Mouse (Mus musculus): ENCODE data around the gene Osbpl10. TPM values are rescaled to one million over a fixed set of nuclear protein-coding genes. Genes with fewer than 3 reads are reported as not detected.

The Osbpl10 gene
- polyA plus RNA-seq, 1 experiment = 8.3 TPM

DNA sequence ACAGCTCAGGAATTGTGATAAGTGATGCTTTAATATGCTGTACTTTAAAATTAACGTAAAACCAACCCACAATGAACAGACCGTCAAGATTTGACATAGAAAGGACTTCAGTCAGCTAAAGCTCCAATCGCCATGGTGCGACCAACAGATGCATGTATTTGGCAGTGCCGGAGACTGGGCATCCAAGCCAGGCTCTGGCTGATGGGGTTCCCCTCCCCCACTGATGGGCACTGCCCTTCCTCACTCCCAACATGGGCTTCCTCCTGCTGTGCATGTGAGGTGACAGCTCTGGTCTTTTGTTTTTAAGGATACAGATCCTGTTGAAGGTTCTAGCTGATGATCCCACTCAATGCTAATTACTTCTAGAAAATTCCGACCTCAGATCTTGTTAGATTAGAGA lies 193.7 kb downstream of the Osbpl10 start:
- TF ChIP-seq CTCF (IDR thresholded peaks at IDR 0.05; ENCODE audit: low read depth, low read length) (no peak), POLR2A (IDR thresholded peaks at IDR 0.05; ENCODE audit: insufficient read depth, low read length) (no peak), EP300 (IDR thresholded peaks at IDR 0.05; ENCODE audit: insufficient read depth, low read depth, low read length) (no peak)
- Histone ChIP-seq H3K36me3 (ENCODE audit: control insufficient read depth, insufficient read depth, low read length, poor library complexity, severe bottlenecking) (no peaks in the 10 kb centered on the region), H3K9me3 (replicated peaks; ENCODE audit: control insufficient read depth, insufficient read depth, low read length, poor library complexity, severe bottlenecking) (no peaks in the 10 kb centered on the region), H3K9ac (ENCODE audit: low read depth, poor library complexity, severe bottlenecking) (no peak overlapping the region), H3K4me1 (ENCODE audit: control insufficient read depth, insufficient read depth, low read length) (no peaks in the 10 kb centered on the region), H3K27me3 (ENCODE audit: control insufficient read depth, insufficient read depth, low read length, poor library complexity, severe bottlenecking) (no peaks in the 10 kb centered on the region), H3K27ac (ENCODE audit: insufficient read depth, low read length) (no peak overlapping the region), H3K4me3 (ENCODE audit: low read depth, low read length) (no peak overlapping the region)

GRCm38 (mm10) chr9:115179154-115179553 lies 200.8 kb downstream of the Osbpl10 start:
- H3K27me3 ChIP-seq (ENCODE audit: control insufficient read depth, insufficient read depth, low read length, poor library complexity, severe bottlenecking) = no peaks in the 10 kb centered on the region; the same call in 1 of the 2 replicates
- no peak overlapping the region for H3K27ac ChIP-seq (ENCODE audit: insufficient read depth, low read length)
- no peak overlapping the region for H3K4me3 ChIP-seq (ENCODE audit: low read depth, low read length)
- no peaks in the 10 kb centered on the region for H3K4me1 ChIP-seq (ENCODE audit: control insufficient read depth, insufficient read depth, low read length)
- H3K9me3 ChIP-seq (replicated peaks; ENCODE audit: control insufficient read depth, insufficient read depth, low read length, poor library complexity, severe bottlenecking) = no peaks in the 10 kb centered on the region
- H3K9ac ChIP-seq (ENCODE audit: low read depth, poor library complexity, severe bottlenecking) = no peak overlapping the region
- no peaks in the 10 kb centered on the region for H3K36me3 ChIP-seq (ENCODE audit: control insufficient read depth, insufficient read depth, low read length, poor library complexity, severe bottlenecking)
- no peak for TF ChIP-seq EP300 (IDR thresholded peaks at IDR 0.05; ENCODE audit: insufficient read depth, low read depth, low read length)
- no peak for TF ChIP-seq CTCF (IDR thresholded peaks at IDR 0.05; ENCODE audit: low read depth, low read length)
- TF ChIP-seq POLR2A (IDR thresholded peaks at IDR 0.05; ENCODE audit: insufficient read depth, low read length) = no peak

GRCm38 (mm10) chr9:115179935-115180334 lies 201.6 kb downstream of the Osbpl10 start:
- no peak for TF ChIP-seq POLR2A (IDR thresholded peaks at IDR 0.05; ENCODE audit: insufficient read depth, low read length)
- no peak for TF ChIP-seq CTCF (IDR thresholded peaks at IDR 0.05; ENCODE audit: low read depth, low read length)
- no peak for TF ChIP-seq EP300 (IDR thresholded peaks at IDR 0.05; ENCODE audit: insufficient read depth, low read depth, low read length)

DNA sequence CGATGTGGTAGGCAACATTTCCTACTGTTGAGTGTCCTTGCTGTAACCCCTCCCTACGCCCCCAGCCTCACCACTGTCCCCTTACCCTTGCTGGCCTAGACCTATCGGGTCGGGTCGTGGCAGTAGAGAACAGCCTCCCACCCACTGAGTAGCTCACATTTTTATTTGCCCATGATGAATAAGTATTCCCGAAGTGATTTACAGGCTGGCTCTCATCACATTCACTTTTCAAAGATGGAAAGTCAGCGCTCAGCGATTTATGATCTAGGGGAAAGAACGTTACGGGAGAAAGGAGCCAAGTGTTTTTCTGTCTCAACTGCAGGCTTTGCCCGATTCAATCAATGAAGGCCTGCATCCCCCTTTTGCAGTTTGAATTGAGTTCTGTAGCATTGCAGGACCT lies 208.0 kb downstream of the Osbpl10 start:
- H3K27me3 ChIP-seq (ENCODE audit: control insufficient read depth, insufficient read depth, low read length, poor library complexity, severe bottlenecking) = no peaks in the 10 kb centered on the region
- no peaks in the 10 kb centered on the region for H3K4me1 ChIP-seq (ENCODE audit: control insufficient read depth, insufficient read depth, low read length)
- H3K4me3 ChIP-seq (ENCODE audit: low read depth, low read length) = no peak overlapping the region
- no peak overlapping the region for H3K27ac ChIP-seq (ENCODE audit: insufficient read depth, low read length)
- H3K9me3 ChIP-seq (replicated peaks; ENCODE audit: control insufficient read depth, insufficient read depth, low read length, poor library complexity, severe bottlenecking) = no peaks in the 10 kb centered on the region
- no peaks in the 10 kb centered on the region for H3K36me3 ChIP-seq (ENCODE audit: control insufficient read depth, insufficient read depth, low read length, poor library complexity, severe bottlenecking)
- TF ChIP-seq POLR2A (IDR thresholded peaks at IDR 0.05; ENCODE audit: insufficient read depth, low read length) (no peak), CTCF (IDR thresholded peaks at IDR 0.05; ENCODE audit: low read depth, low read length) (no peak), EP300 (IDR thresholded peaks at IDR 0.05; ENCODE audit: insufficient read depth, low read depth, low read length) (no peak)
- no peak overlapping the region for H3K9ac ChIP-seq (ENCODE audit: low read depth, poor library complexity, severe bottlenecking)

More at GRCm38 (mm10) chr9:115179935-115180334, 201.6 kb downstream of the Osbpl10 start:
- no peaks in the 10 kb centered on the region; the same call in 1 of the 2 replicates for H3K27me3 ChIP-seq (ENCODE audit: control insufficient read depth, insufficient read depth, low read length, poor library complexity, severe bottlenecking)
- no peaks in the 10 kb centered on the region for H3K9me3 ChIP-seq (replicated peaks; ENCODE audit: control insufficient read depth, insufficient read depth, low read length, poor library complexity, severe bottlenecking)
- 0 out of 2 replicates have a peak overlapping the region, but pooled peaks have one; percentile 14 for H3K4me3 ChIP-seq (ENCODE audit: low read depth, low read length)
- H3K4me1 ChIP-seq (ENCODE audit: control insufficient read depth, insufficient read depth, low read length) = no peaks in the 10 kb centered on the region
- no peak overlapping the region for H3K9ac ChIP-seq (ENCODE audit: low read depth, poor library complexity, severe bottlenecking)
- no peak overlapping the region for H3K27ac ChIP-seq (ENCODE audit: insufficient read depth, low read length)
- H3K36me3 ChIP-seq (ENCODE audit: control insufficient read depth, insufficient read depth, low read length, poor library complexity, severe bottlenecking) = no peaks in the 10 kb centered on the region

DNA sequence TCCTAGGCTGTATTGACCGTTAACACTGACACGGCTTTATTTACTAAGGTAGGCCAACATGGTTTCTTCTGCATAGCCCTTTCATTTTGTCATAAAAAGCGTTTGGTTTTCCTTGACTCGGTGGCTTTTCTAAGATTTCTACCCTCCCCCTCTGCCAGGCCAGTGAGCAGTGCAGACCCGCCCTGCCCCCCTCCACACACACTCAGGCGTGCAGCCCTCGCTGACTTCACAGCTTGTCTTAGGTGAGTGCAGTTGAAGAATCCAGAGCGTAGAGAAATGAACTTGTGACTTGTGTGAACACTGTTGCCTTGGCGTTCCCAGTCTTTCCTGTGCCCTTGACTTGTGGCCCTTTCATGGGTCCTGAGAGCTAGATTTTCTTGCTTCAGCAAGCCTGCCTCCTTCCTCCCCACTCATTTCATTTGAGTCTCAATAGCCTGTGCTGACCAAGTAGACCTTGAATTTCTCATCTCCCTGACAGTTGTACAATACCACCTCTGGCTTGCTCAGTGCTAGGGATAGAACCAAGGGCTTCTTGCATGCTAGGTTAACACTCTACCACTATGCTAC lies 212.1 kb downstream of the Osbpl10 start:
- TF ChIP-seq CTCF (IDR thresholded peaks at IDR 0.05; ENCODE audit: low read depth, low read length) (no peak), EP300 (IDR thresholded peaks at IDR 0.05; ENCODE audit: insufficient read depth, low read depth, low read length) (no peak)
- H3K4me3 ChIP-seq (ENCODE audit: low read depth, low read length) = no peak overlapping the region
- no peaks in the 10 kb centered on the region for H3K36me3 ChIP-seq (ENCODE audit: control insufficient read depth, insufficient read depth, low read length, poor library complexity, severe bottlenecking)
- no peaks in the 10 kb centered on the region for H3K4me1 ChIP-seq (ENCODE audit: control insufficient read depth, insufficient read depth, low read length)
- H3K9ac ChIP-seq (ENCODE audit: low read depth, poor library complexity, severe bottlenecking) = no peak overlapping the region
- H3K9me3 ChIP-seq (replicated peaks; ENCODE audit: control insufficient read depth, insufficient read depth, low read length, poor library complexity, severe bottlenecking) = no peaks in the 10 kb centered on the region
- H3K27me3 ChIP-seq (ENCODE audit: control insufficient read depth, insufficient read depth, low read length, poor library complexity, severe bottlenecking) = no peaks in the 10 kb centered on the region
- no peak overlapping the region for H3K27ac ChIP-seq (ENCODE audit: insufficient read depth, low read length)

- no peak overlapping the region for H3K27ac ChIP-seq (ENCODE audit: insufficient read depth, low read length)
- TF ChIP-seq CTCF (IDR thresholded peaks at IDR 0.05; ENCODE audit: low read depth, low read length) (peak; percentile 51), EP300 (IDR thresholded peaks at IDR 0.05; ENCODE audit: insufficient read depth, low read depth, low read length) (no peak)
- H3K9me3 ChIP-seq (replicated peaks; ENCODE audit: control insufficient read depth, insufficient read depth, low read length, poor library complexity, severe bottlenecking) = no peaks in the 10 kb centered on the region
- H3K4me1 ChIP-seq (ENCODE audit: control insufficient read depth, insufficient read depth, low read length) = no peaks in the 10 kb centered on the region
- no peak overlapping the region for H3K4me3 ChIP-seq (ENCODE audit: low read depth, low read length)
- no peaks in the 10 kb centered on the region for H3K27me3 ChIP-seq (ENCODE audit: control insufficient read depth, insufficient read depth, low read length, poor library complexity, severe bottlenecking)
- H3K36me3 ChIP-seq (ENCODE audit: control insufficient read depth, insufficient read depth, low read length, poor library complexity, severe bottlenecking) = no peaks in the 10 kb centered on the region
- no peak overlapping the region for H3K9ac ChIP-seq (ENCODE audit: low read depth, poor library complexity, severe bottlenecking)
Observed at GRCm38 (mm10) chr9:115192890-115193289, 214.5 kb downstream of the Osbpl10 start.

All from ES-Bruce4 (cell line).